Mouse (Mus musculus) lung, embryonic 14.5 days (tissue): ENCODE results near the gene Ncdn. TPM values are rescaled to one million over a fixed set of nuclear protein-coding genes. Genes with fewer than 3 reads are reported as not detected.

ENCODE experiments used
- ATAC-seq: fragments of 200-750 bp; cut with Nextera tagmentation; 2 replicates; pipeline ENCODE4 v1.8.0; 2017; ENCODE audit warnings: mild to moderate bottlenecking, moderate TSS enrichment, moderate library complexity; ENCODE audit not compliant: insufficient read depth
- DNase-seq: peaks from one replicate; pipeline ENCODE4 v3.0.0-alpha.2; 2015
- H3K27ac ChIP-seq: fragments of 300-500 bp; sonication (generic); 2 replicates; pipeline ENCODE4 v1.5.1; 2014; ENCODE audit warnings: low read depth, mild to moderate bottlenecking, moderate library complexity
- H3K27me3 ChIP-seq: fragments of 300-500 bp; sonication (generic); 2 replicates; pipeline ENCODE4 v1.6.1; 2014; ENCODE audit warnings: low read length, control low read depth; ENCODE audit not compliant: insufficient read depth
- H3K36me3 ChIP-seq: fragments of 300-500 bp; sonication (generic); 2 replicates; pipeline ENCODE4 v1.6.1; 2014; ENCODE audit warnings: control low read depth; ENCODE audit not compliant: insufficient read depth
- H3K4me1 ChIP-seq: fragments of 300-500 bp; sonication (generic); 2 replicates; pipeline ENCODE4 v1.6.1; 2014; ENCODE audit warnings: antibody characterized with exemption, control low read depth; ENCODE audit not compliant: insufficient read depth
- H3K4me2 ChIP-seq: fragments of 300-500 bp; sonication (generic); 2 replicates; pipeline ENCODE4 v1.6.1; 2014; ENCODE audit warnings: mild to moderate bottlenecking
- H3K4me3 ChIP-seq: fragments of 300-500 bp; sonication (generic); 2 replicates; pipeline ENCODE4 v1.5.1; 2014; ENCODE audit warnings: low read depth, low read length
- H3K9ac ChIP-seq: fragments of 300-500 bp; sonication (generic); 2 replicates; pipeline ENCODE4 v1.6.1; 2014
- H3K9me3 ChIP-seq: fragments of 300-500 bp; sonication (generic); 2 replicates; pipeline ENCODE4 v1.6.1; 2016; ENCODE audit warnings: low read depth, low read length, control low read depth
- CTCF ChIP-seq: IDR thresholded peaks from 2 replicates; pipeline ENCODE4 v1.5.1; 2016; ENCODE audit warnings: antibody characterized with exemption, low read depth
- WGBS: fragments of 180-500 bp; shearing (Covaris S2); extraction: QIAGEN DNeasy Blood & Tissue Kit; methylation state at CpG from one replicate; pipeline ENCODE4 v1.1.7; 2014; 5-methylcytosine and 5-hydroxymethylcytosine counted together
- polyA plus RNA-seq: library from polyadenylated mRNA; unstranded; fragments of >200 nt; fragmentation: Nextera tagmentation; extraction: Ambion mirVana; gene quantifications from 2 replicates; pipeline ENCODE4 v1.2.1, GENCODE M21; 2014

The Ncdn gene
- polyA plus RNA-seq: 28.7 and 30.4 TPM in 2 replicates

DNA sequence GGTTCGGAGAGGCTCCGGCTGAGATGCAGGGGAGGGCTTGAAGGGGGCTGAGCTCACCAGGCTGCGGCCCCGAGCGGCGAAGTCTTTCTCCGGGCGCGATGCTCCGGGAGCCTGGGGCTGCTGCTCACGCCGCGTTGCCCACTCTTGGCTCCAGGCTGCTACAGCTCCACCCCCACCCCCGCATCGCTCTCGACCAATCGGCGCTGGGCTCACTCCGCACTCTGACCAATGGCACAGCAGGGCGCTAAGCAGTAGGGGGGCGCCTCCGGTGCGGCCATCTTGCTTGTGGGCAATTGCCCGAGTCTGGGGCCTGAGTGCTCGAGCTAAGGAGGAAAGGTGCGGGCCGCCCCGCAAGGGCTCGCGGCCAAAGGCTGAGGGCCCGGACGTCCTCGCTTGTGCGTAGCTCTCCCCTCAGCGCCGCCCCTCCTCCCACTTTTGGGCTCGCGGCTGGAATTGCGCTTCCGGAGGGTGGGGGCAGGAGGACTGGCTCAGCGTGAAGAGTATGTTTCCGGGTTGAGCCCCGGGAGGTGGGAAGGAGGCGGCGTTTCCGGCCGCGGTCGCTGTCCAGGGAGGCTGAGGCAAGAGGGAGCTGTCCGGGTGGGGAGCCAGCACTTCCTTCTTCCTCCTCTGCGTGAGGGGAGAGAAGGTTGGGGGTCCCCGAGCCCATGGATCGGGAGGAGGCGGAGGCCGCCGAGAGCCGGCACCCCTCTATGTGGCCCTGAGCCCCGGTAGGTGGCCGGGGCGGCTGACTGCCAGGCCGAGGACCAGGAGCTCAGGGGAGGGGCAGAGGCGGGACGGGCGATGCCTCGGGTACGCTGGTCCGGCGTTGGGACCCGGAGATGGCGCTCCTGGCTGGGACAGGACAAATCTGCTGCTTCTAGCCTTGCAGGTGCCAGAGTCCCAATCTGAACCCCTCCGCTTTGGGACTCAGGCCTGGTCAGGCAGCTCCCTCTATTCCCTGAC is at the start of gene Ncdn, which contains the start of gene AU040320:
Gene Ncdn, minus strand, starts transcription at position 171 of the 963 bp plus-strand sequence.
Gene AU040320, plus strand, starts transcription at position 277 of the 963 bp plus-strand sequence.
- peaks cover 7% of the 10 kb centered on the region; the same call in 1 of the 2 replicates for H3K4me1 ChIP-seq
- H3K9me3 ChIP-seq: no peaks in the 10 kb centered on the region
- peak within 1 kb of the TSS; percentile 88 for H3K4me3 ChIP-seq
- under 1% methylated on average over 70 of the region's 71 CpGs for WGBS
- peak within 1 kb of the TSS; percentile 96 for H3K27ac ChIP-seq
- peak within 1 kb of the TSS; percentile 64 for H3K9ac ChIP-seq
- TF ChIP-seq CTCF: no peak
- H3K36me3 ChIP-seq: peaks cover 31% of the 10 kb centered on the region
- peak within 1 kb of the TSS; percentile 93 for H3K4me2 ChIP-seq
- DNase-seq (peak; percentile 96), ATAC-seq (peak; percentile 99)
- no peaks in the 10 kb centered on the region for H3K27me3 ChIP-seq

DNA sequence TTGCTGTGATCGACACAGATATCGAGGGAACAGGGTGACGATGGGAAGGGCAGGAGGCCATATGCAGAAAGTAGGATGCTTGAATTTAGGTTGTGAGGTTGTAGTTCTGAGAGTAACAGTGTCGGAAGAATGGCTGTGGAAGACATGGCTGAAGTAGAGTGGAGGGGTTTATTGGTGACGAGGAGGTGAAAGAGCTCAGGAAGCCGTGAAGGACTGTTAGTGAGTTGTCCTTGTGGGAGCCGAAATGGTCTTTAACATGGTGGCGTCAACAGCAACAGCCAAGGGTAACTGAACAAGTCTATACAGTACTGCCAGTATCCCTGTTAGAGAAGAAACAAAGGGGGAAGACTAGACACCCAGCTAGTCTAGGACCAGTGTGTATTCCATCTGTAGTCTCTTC is 48.9 kb upstream of the Ncdn start:
- H3K4me2 ChIP-seq: no peak overlapping the region
- no peaks in the 10 kb centered on the region for H3K27me3 ChIP-seq
- H3K9ac ChIP-seq: no peak overlapping the region
- 88% methylated on average over 8 of the region's 8 CpGs for WGBS
- no peak overlapping the region for H3K4me3 ChIP-seq
- no peaks in the 10 kb centered on the region for H3K9me3 ChIP-seq
- no peak overlapping the region for H3K27ac ChIP-seq
- no peaks in the 10 kb centered on the region for H3K4me1 ChIP-seq
- DNase-seq (no peak), ATAC-seq (no peak)
- no peaks in the 10 kb centered on the region for H3K36me3 ChIP-seq
- no peak for TF ChIP-seq CTCF

DNA sequence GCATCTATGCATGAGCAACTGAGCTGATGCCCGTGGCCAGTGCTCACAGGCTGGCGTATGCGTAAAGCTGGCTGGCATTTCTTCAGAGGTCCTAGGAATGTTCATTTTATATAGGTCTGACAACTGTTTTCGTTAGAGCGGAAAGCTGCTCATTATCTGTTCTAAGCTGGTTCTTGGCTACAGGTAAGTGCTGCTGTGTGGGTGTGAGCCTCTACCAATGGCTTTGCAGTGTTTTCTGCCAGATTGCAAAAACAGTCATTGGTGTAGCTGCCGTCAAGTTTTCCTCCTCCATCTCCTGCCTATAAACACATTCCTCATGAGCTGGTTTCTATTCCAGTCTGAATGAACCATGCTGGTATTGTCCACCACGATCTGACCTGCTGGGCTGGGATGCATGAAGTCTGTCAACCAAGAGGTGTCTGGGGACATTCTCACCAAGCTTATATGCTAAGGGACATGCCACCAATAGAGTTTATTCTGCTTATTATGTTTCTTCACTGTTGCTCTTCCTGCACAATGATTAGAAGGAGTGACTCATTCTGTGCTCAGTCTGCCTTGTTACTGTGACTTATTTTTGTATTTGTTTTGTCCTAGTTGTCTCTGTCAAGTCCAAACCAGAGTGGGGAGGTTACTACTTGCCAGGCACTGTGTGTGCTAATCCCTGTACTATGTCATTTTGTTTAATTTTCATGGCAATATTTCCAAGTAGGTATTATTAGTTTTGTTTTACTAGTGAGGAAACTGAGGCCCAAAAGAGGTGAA is 39.3 kb upstream of the Ncdn start:
- Histone ChIP-seq H3K9ac (no peak overlapping the region), H3K27ac (no peak overlapping the region), H3K9me3 (no peaks in the 10 kb centered on the region), H3K27me3 (no peaks in the 10 kb centered on the region), H3K4me1 (no peaks in the 10 kb centered on the region), H3K4me3 (no peak overlapping the region), H3K4me2 (no peak overlapping the region), H3K36me3 (peaks cover 13% of the 10 kb centered on the region)
- DNase-seq: no peak
- 85% methylated on average over 7 of the region's 7 CpGs for WGBS
- ATAC-seq: no peak
- TF ChIP-seq CTCF: no peak

DNA sequence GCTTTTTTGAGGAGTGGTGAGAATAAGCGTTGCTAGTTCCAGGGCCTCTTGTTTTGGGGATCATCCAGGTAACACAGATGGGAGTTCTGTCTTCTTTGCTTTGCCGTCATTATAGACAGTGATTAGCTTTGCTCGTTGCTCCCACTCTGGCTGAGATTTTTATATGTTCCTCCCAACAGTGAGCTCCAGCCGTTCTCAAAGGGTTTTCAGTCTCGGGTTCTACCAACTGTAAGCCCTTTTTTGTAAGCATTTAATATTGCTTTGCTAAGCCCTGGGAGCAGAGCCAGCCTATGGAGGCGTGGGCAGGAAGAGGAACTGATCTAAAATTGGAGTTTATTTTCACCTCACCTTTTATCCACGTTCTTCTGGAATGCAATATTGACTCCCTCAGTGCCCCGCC is 29.8 kb upstream of the Ncdn start:
- H3K9ac ChIP-seq: no peak overlapping the region
- DNase-seq (no peak), ATAC-seq (no peak)
- H3K4me2 ChIP-seq: no peak overlapping the region
- no peak overlapping the region for H3K27ac ChIP-seq
- H3K9me3 ChIP-seq: no peaks in the 10 kb centered on the region
- WGBS: 68% methylated on average over 8 of the region's 8 CpGs
- no peaks in the 10 kb centered on the region for H3K4me1 ChIP-seq
- TF ChIP-seq CTCF: no peak
- H3K4me3 ChIP-seq: no peak overlapping the region
- no peaks in the 10 kb centered on the region for H3K36me3 ChIP-seq
- no peaks in the 10 kb centered on the region for H3K27me3 ChIP-seq

DNA sequence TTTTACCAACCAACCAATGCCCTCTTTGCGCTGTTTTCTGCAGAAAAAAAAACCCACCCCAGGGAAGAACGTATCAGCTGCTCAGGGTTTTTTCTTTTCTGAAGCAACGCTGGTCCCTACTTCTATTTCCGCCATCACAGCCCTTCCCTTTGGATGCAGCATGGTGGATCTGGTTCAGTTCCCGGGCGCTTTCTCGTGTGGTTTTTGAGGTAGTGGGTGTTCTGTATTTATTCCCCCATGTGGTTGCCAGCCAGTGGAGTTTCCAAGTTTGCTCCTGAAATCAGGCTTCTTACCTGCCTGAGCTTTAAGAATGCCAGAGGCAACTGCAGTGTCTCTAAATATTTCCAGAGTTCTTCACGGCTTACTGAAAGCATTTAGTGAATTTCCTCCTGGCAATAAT is 29.3 kb upstream of the Ncdn start:
- no peak for TF ChIP-seq CTCF
- H3K27me3 ChIP-seq: no peaks in the 10 kb centered on the region
- no peak overlapping the region for H3K4me3 ChIP-seq
- H3K4me1 ChIP-seq: no peaks in the 10 kb centered on the region
- H3K9me3 ChIP-seq: no peaks in the 10 kb centered on the region
- WGBS: 88% methylated on average over 8 of the region's 8 CpGs
- ATAC-seq (no peak), DNase-seq (no peak)
- H3K4me2 ChIP-seq: no peak overlapping the region
- no peak overlapping the region for H3K27ac ChIP-seq
- no peak overlapping the region for H3K9ac ChIP-seq
- no peaks in the 10 kb centered on the region for H3K36me3 ChIP-seq

DNA sequence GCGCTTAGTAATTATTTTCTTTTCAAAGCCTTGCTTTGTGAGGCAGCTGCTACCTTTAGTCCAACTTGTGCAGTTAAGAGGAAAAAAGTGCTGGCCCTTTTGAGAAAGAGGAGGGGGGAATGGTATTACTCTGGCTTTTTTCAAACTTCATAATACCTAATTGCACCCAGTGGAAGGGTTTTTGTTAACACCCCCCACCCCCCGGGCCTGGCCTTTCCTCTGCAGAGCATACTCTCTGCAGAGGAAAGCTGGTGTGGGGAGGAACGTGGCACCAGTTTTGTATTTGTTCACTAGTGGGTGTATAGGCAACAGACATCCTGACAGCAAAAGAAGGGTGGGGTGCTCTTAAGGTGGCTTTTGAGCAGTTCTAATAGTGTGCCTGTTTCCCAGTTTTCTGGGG is 28.6 kb upstream of the Ncdn start:
- no peaks in the 10 kb centered on the region for H3K4me1 ChIP-seq
- H3K36me3 ChIP-seq: no peaks in the 10 kb centered on the region
- no peak overlapping the region for H3K4me3 ChIP-seq
- H3K9me3 ChIP-seq: no peaks in the 10 kb centered on the region
- H3K27me3 ChIP-seq: no peaks in the 10 kb centered on the region
- WGBS: 80% methylated on average over 3 of the region's 3 CpGs
- TF ChIP-seq CTCF: no peak
- H3K4me2 ChIP-seq: no peak overlapping the region
- ATAC-seq (no peak), DNase-seq (no peak)
- no peak overlapping the region for H3K9ac ChIP-seq
- no peak overlapping the region for H3K27ac ChIP-seq
